Mouse (Mus musculus): ENCODE results near the gene Mitd1.

Gene Mitd1

DNA sequence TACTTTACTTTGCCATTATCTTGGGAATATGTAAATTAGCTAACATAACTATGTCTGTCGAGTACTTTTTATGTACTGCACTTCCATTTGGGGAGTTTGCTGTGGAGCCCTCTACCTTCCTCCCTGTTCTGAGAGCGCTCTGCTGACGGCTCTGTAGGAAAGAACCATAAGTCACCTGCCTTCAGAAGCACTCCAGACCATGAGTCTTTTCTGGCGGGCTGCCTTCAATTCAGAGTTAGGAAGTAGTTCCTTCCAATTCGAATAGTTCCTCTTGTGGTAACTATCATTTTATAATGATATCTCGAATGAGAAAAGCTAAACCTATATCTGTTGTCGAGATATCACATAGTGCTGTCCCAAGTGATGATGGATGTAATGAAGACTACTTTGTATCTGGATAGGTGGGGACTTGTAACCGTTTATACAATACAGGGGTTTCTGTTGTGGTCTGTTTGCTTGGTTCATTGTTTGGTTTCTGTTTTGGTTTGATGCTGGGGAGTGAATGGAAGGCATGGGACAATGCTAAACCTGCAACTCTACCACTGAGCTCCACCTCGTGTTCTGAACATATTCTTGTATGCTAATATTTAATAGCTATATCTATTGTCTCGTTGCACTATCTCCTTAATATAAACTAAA, 22.4 kb downstream of the Mitd1 start:
- in situ Hi-C loops (cut with MseI, MboI): loop anchor here (10.0 kb wide), 3 partner anchors 143 to 193 kb away; partner anchors contain the start of gene 2010300C02Rik (in 1 of the 2)

DNA sequence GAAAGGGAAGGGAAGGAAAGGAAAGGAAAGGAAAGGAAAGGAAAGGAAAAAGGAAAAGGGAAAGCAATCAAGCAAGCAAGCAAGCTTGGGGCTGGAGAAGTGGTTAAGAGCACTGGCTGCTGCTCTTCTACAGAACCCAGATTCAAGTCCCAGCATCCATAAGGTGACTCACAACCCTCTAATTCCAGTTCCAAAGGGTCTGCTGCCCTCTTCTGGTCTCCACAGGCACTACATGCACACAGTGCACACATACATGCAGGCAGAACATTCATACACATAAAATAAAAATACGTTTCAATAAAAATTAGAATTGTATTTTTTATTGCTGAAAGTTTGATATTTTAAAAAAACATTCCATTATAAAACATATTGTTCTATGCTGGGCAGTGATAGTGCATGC, 23.2 kb downstream of the Mitd1 start:
- in situ Hi-C loops (cut with MseI, MboI): loop anchor here (10.0 kb wide), 3 partner anchors 142 to 192 kb away; partner anchors contain the start of gene 2010300C02Rik (in 1 of the 2)

DNA sequence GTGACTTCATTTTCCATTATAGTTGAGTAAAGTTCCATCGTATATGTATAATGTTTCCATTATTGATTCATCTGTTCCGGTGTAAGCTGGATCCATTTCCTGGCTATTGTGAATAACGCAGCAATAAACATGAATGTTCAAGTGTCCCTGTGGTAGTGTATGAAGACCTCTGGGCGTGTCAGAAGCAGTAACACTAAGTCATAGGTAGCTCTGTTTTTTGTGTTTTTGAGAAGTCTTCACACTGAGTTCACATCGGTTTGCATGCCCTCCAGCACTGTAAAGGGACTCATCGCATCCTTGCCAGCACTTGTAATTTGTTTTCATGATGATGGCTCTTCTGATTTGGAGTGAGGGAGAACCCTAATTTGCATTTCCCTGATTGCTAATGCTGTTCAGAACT, 23.9 kb downstream of the Mitd1 start, which contains the start of gene Tsga10:
Tsga10 (minus strand) TSS at position 144 of the 400 bp plus-strand sequence.
- in situ Hi-C loops (cut with MseI, MboI): loop anchor here (10.0 kb wide), 3 partner anchors 141 to 191 kb away; partner anchors contain the start of gene 2010300C02Rik (in 1 of the 2)

DNA sequence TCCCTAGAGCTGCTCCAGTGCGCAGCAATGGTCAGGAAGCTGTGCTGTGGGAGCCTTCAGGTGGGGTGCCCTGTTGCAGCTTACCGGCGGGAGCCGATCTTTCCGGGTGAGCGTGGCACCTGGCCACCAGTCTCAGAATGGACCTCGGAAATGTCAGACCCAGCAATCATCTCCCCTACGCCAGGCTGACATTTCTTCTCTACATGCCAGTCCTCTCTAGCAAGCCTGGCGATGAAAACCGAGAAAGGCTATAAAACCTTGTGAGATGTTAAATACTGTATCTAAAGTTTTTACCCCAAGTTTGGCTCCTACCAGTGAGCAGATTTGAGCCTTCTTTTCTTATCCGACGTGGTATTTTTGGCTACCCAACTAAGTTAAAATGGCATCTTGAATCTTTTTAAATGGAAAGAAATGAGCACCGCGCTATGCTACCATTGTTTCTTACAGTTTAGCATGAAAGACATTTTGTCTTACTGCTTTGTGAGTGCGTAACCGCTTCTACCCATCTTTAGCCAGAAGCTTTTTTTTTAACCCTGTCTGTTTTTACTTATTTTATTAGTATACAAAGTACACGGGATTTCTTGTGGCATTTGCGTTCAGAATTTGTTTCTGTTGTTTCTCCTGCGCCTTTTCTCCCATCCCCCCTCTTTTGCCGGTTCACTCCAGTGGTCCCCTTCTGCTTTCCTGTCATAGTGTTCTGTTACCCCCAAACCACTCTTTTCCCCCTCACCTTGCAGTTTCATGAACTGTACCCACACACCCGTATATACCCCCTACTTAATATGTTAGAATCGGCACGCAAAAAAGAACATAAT, 24.6 kb downstream of the Mitd1 start:
- in situ Hi-C loops (cut with MseI, MboI): loop anchor here (10.0 kb wide), 3 partner anchors 141 to 191 kb away; partner anchors contain the start of gene 2010300C02Rik (in 1 of the 2)

DNA sequence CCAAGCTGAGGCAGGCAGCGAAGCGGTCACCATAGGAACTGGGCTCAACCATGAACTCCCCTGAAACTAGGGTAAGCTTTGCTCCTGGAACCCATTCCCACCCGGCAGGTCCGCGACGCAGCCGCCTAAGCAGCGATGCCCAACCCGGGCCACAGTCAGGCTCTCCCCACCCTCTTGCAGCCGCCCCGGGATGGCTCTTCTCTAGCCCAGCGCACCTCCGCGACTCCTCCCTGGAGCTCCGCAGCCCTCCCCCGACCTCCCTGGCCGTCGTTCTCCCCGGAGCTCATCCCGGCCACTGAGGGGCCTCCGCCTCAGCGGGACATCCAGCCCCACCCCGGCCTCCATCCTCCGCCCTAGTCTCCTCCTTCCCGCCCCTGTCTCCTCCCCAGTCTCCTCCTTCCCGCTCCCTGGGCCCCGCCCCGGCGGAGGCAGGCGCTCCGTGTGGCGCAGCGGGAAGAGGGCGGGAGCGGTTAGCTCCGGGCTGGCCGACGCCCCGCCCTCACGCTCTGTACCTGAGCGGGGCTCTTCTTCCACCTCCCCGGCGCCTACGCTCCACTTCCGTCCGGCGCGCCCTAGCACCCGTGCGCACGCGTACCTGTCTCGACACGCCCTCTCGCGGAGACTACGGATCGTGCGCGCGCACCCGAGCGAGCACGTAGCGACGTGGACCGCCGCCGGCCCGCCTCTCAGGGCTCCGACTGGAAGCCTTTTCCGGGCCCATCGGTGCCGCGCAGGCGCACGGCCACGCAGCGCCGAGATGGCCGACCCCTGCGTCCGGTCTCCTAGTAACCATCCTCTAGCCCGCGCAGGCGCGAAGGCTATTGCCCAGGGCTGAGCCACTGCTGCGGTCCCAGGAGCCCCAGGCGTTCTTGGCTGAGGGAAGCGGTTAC, 25.5 kb downstream of the Mitd1 start:
- in situ Hi-C loops (cut with MseI, MboI): loop anchor here (10.0 kb wide), 3 partner anchors 140 to 190 kb away; partner anchors contain the start of gene 2010300C02Rik (in 1 of the 2)

DNA sequence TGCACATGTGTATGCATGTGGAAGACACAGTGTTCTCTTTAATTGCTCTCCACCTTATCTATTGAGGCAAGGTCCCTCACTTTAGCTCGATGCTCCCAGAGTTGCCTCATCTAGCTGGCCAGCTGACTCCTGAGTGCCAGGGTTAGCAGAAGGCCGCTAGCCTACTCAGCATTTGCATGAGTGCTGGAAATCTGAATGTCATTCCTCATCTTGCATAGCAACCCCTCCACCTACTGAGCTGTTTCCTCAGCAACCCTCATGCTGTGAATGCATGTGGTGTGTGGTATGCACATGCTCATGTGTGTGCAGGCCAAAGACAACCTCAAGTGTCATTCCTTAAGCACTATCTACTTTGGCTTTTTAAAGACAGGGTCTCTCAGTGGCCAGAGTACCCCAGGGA, 39.5 kb downstream of the Mitd1 start:
- in situ Hi-C loops (cut with MseI, MboI): no loop called here

DNA sequence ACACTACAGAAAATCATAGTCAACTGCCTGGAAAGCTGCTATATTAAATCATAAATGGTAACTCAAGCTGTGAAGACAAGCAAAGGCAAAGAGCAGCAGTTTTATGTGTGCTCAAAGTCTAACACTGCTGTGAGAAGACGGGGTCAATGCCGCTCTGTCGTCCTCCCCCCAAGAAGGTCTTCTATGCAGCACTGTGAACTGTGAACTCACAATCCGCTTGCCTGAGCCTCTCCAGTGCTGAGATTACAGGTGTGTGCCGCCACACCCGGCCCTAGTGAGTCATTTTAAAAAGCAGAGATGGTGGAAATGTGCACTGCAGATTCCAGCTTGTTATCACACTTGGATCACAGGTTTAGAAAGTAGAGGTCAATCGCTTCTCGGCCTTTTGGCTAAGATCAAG, 43.3 kb downstream of the Mitd1 start:
- in situ Hi-C loops (cut with MseI, MboI): no loop called here

DNA sequence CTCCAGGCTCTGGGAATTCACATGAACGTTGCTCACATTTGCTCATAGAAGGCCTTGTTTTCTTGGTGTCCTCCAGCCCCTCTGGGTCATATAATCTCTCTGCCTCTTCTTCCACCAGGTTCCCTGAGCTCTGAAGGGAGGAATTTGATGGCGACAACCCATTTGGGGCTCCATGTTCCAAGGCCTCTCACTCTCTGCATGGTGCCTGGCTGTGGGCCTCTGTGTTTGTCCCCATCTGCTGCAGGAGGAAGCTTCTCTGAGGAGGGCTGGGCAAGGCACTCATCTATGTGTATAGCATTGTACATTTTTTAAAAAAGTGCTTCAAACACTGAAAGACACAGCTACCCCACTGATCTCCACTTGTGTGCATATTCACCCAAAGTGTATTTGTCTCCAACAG, 58.5 kb downstream of the Mitd1 start:
- in situ Hi-C loops (cut with MseI, MboI): no loop called here
